In genomic region chr4:136431376-136431693, GRCm38 (mm10) we compare ENCODE assay signal across 9 mouse cellular contexts. TPM values are rescaled to one million over a fixed set of nuclear protein-coding genes. Genes with fewer than 3 reads are reported as not detected.
A peak's percentile ranks its signal among the peaks of the same experiment; 100 is the strongest.
DNase-seq lines count a peak whose midpoint lies in the region; ATAC-seq and TF ChIP-seq lines count a peak whose summit lies in the region.
"Had no signal": no experiment of that assay in that cellular context is flagged by ENCODE, and none has a peak within 500 bp of the region (broad histone marks: within the 10 kb centered on the region; RNA-seq: fewer than 3 reads in every experiment).

No protein-coding gene starts in this region.

- no peak overlapping the region for H3K9ac ChIP-seq in hindbrain, embryonic 14.5 days
- H3K9ac ChIP-seq in midbrain, embryonic 12.5 days (replicated peaks), result no peak overlapping the region

- TF ChIP-seq CTCF in bone marrow, adult 2 months (IDR thresholded peaks at IDR 0.05; ENCODE audit: control insufficient read depth, insufficient read depth, low read length), result peak; percentile 43; the same call in 1 of the 2 replicates
- TF ChIP-seq CTCF in embryonic fibroblast, embryonic 13.5 days (IDR thresholded peaks at IDR 0.05; ENCODE audit: borderline replicate concordance, insufficient read depth, low read length), result 0 out of 2 replicates have a peak, but pooled peaks have one; percentile 8

- no peaks in the 10 kb centered on the region for H3K4me1 ChIP-seq in bone marrow, adult 2 months (ENCODE audit: control insufficient read depth, insufficient read depth, low read length)
- H3K4me1 ChIP-seq in embryonic fibroblast, embryonic 13.5 days (ENCODE audit: control insufficient read depth, insufficient read depth, low read length), result peaks cover 10% of the 10 kb centered on the region; the same call in 1 of the 2 replicates
- peaks cover 13% of the 10 kb centered on the region for H3K4me1 ChIP-seq in hindbrain, embryonic 14.5 days (replicated peaks; ENCODE audit: control insufficient read depth, insufficient read depth, low read length)
- H3K4me1 ChIP-seq in midbrain, embryonic 12.5 days, result peaks cover 16% of the 10 kb centered on the region

- no peak for TF ChIP-seq POLR2A in bone marrow, adult 2 months (IDR thresholded peaks at IDR 0.05; ENCODE audit: borderline replicate concordance, control insufficient read depth, low read depth, low read length)
- no peak for TF ChIP-seq POLR2A in embryonic fibroblast, embryonic 13.5 days (IDR thresholded peaks at IDR 0.05; ENCODE audit: low read depth, low read length)

- DNase-seq in right cerebral cortex, adult 2 months (ENCODE audit: low spot score in 2 of 2), result peak; percentile 48 to 52
- DNase-seq in right cerebral cortex, postnatal 25 days, result no peak
- peak; percentile 67 for DNase-seq in hindbrain, embryonic 14.5 days (ENCODE audit: low spot score)
- DNase-seq in left cerebral cortex, postnatal 14 days (ENCODE audit: low spot score in 2 of 2), result peak; percentile 56 to 64
- peak; percentile 42 for DNase-seq in thymus, postnatal 25 days

- intact Hi-C loops in left cerebral cortex, postnatal 14 days (cut with DNase I), result no loop called here

- H3K4me3 ChIP-seq in bone marrow, adult 2 months (replicated peaks; ENCODE audit: control insufficient read depth, low read depth, low read length), result no peak overlapping the region
- no peak overlapping the region for H3K4me3 ChIP-seq in embryonic fibroblast, embryonic 13.5 days (ENCODE audit: insufficient read depth, low read length)
- no peak overlapping the region for H3K4me3 ChIP-seq in hindbrain, embryonic 14.5 days (replicated peaks; ENCODE audit: low read length)
- H3K4me3 ChIP-seq in midbrain, embryonic 12.5 days, result no peak overlapping the region

- H3K27ac ChIP-seq in bone marrow, adult 2 months (ENCODE audit: control insufficient read depth, insufficient read depth, low read depth, low read length, poor library complexity), result no peak overlapping the region
- H3K27ac ChIP-seq in embryonic fibroblast, embryonic 13.5 days (ENCODE audit: insufficient read depth, low read length), result no peak overlapping the region
- no peak overlapping the region for H3K27ac ChIP-seq in hindbrain, embryonic 14.5 days
- H3K27ac ChIP-seq in midbrain, embryonic 12.5 days (replicated peaks), result peak overlapping the region; percentile 22; the same call in 1 of the 2 replicates

- 0% methylated on average over 3 of the region's 3 CpGs for WGBS in bone marrow, adult 2 months
- WGBS in hindbrain, embryonic 14.5 days, result 0% methylated on average over 3 of the region's 3 CpGs
- 0% methylated on average over 3 of the region's 3 CpGs for WGBS in midbrain, embryonic 12.5 days

- no peak for ATAC-seq in hindbrain, embryonic 14.5 days (ENCODE audit: low FRiP score)
- ATAC-seq in midbrain, embryonic 12.5 days (ENCODE audit: low FRiP score, low read depth), result peak; percentile 58

- no peak overlapping the region for H3K4me2 ChIP-seq in hindbrain, embryonic 14.5 days (replicated peaks)
- H3K4me2 ChIP-seq in midbrain, embryonic 12.5 days (replicated peaks), result no peak overlapping the region

- H3K9me3 ChIP-seq in hindbrain, embryonic 14.5 days (ENCODE audit: control insufficient read depth, low read length), result no peaks in the 10 kb centered on the region
- H3K9me3 ChIP-seq in midbrain, embryonic 12.5 days, result no peaks in the 10 kb centered on the region

- H3K27me3 ChIP-seq in hindbrain, embryonic 14.5 days (ENCODE audit: control insufficient read depth, insufficient read depth, low read length), result peaks cover 4% of the 10 kb centered on the region; the same call in 1 of the 2 replicates
- peaks cover 38% of the 10 kb centered on the region for H3K27me3 ChIP-seq in midbrain, embryonic 12.5 days

- no peaks in the 10 kb centered on the region for H3K36me3 ChIP-seq in hindbrain, embryonic 14.5 days (replicated peaks; ENCODE audit: control insufficient read depth, insufficient read depth)
- no peaks in the 10 kb centered on the region for H3K36me3 ChIP-seq in midbrain, embryonic 12.5 days

RNA-seq across cellular contexts. Expression of gene Htr1d, which starts 8.0 kb away (rescaled TPM):
- not detected in 2 replicates for polyA plus RNA-seq in bone marrow, adult 2 months (2011; ENCODE audit: insufficient read depth, insufficient read length, low replicate concordance, missing spikeins)
- polyA plus RNA-seq in embryonic fibroblast, embryonic 13.5 days (2011; ENCODE audit: insufficient read length, low read depth, missing spikeins), result not detected in 2 replicates
- polyA plus RNA-seq in hindbrain, embryonic 14.5 days (2014; fragmentation: Nextera tagmentation; extraction: Ambion mirVana), result 1.9 and 2.1 TPM in 2 replicates
- total RNA-seq in left cerebral cortex, postnatal 14 days (2021), result 1 to 10 TPM; 1.8 to 3.1 TPM
- polyA plus RNA-seq in midbrain, embryonic 12.5 days (2016; fragmentation: Nextera tagmentation; extraction: Ambion mirVana), result 0.06 and 0.68 TPM in 2 replicates
- total RNA-seq: neutrophil, adult 5-6 weeks had no signal

RNA-seq across cellular contexts. Expression of gene 6030445D17Rik, which starts 30.7 kb away (rescaled TPM):
- 0.87 TPM in 1 of 2 replicates, not detected in the other for polyA plus RNA-seq in bone marrow, adult 2 months (2011; ENCODE audit: insufficient read depth, insufficient read length, low replicate concordance, missing spikeins)
- not detected in 2 replicates for polyA plus RNA-seq in embryonic fibroblast, embryonic 13.5 days (2011; ENCODE audit: insufficient read length, low read depth, missing spikeins)
- polyA plus RNA-seq in hindbrain, embryonic 14.5 days (2014; fragmentation: Nextera tagmentation; extraction: Ambion mirVana), result 0.20 and 0.32 TPM in 2 replicates
- under 1 TPM; 0.20 to 0.32 TPM for total RNA-seq in left cerebral cortex, postnatal 14 days (2021)
- polyA plus RNA-seq in midbrain, embryonic 12.5 days (2016; fragmentation: Nextera tagmentation; extraction: Ambion mirVana), result 0.13 and 0.17 TPM in 2 replicates
- total RNA-seq: neutrophil, adult 5-6 weeks had no signal

RNA-seq across cellular contexts. Expression of gene Luzp1, which starts 38.2 kb away (rescaled TPM):
- polyA plus RNA-seq in bone marrow, adult 2 months (2011; ENCODE audit: insufficient read depth, insufficient read length, low replicate concordance, missing spikeins), result 1.2 and 2.8 TPM in 2 replicates
- 58.5 and 59.4 TPM in 2 replicates for polyA plus RNA-seq in embryonic fibroblast, embryonic 13.5 days (2011; ENCODE audit: insufficient read length, low read depth, missing spikeins)
- 48.6 and 56.8 TPM in 2 replicates for polyA plus RNA-seq in hindbrain, embryonic 14.5 days (2014; fragmentation: Nextera tagmentation; extraction: Ambion mirVana)
- total RNA-seq in left cerebral cortex, postnatal 14 days (2021), result 10 to 100 TPM; 54.7 to 67.9 TPM
- polyA plus RNA-seq in midbrain, embryonic 12.5 days (2016; fragmentation: Nextera tagmentation; extraction: Ambion mirVana), result 88.0 and 97.0 TPM in 2 replicates

Comparison
In these comparisons a context has a peak if more than half of its experiments do, and no peak if none do; other contexts are left out.
1. RNA of gene Luzp1, which starts 38.2 kb away (polyA plus RNA-seq): 88.0 to 97.0 TPM in midbrain, embryonic 12.5 days, 58.5 to 59.4 TPM in embryonic fibroblast, embryonic 13.5 days and 48.6 to 56.8 TPM in hindbrain, embryonic 14.5 days; 1.2 to 2.8 TPM in bone marrow, adult 2 months; every median in the first group is over 10 times any median in the second.